Mouse (Mus musculus) gastrocnemius, adult 8-10 months (tissue): ENCODE results near the gene Trio. TPM values are rescaled to one million over a fixed set of nuclear protein-coding genes. Genes with fewer than 3 reads are reported as not detected.
A peak's percentile ranks its signal among the peaks of the same experiment; 100 is the strongest.

ENCODE experiments used
- DNase-seq, 2 experiments: peaks; one replicate each; pipeline ENCODE4 v3.0.0; 2022; ENCODE audit warnings: low spot score in 2 of 2
- total RNA-seq, 4 experiments: library from RNA; stranded (reverse); gene quantifications; 2 replicates each; pipeline ENCODE4 v1.2.4; 2022

Trio gene
- total RNA-seq, 4 experiments from 2014 or later = 24.6 to 29.0 (median 27.1) TPM

DNA sequence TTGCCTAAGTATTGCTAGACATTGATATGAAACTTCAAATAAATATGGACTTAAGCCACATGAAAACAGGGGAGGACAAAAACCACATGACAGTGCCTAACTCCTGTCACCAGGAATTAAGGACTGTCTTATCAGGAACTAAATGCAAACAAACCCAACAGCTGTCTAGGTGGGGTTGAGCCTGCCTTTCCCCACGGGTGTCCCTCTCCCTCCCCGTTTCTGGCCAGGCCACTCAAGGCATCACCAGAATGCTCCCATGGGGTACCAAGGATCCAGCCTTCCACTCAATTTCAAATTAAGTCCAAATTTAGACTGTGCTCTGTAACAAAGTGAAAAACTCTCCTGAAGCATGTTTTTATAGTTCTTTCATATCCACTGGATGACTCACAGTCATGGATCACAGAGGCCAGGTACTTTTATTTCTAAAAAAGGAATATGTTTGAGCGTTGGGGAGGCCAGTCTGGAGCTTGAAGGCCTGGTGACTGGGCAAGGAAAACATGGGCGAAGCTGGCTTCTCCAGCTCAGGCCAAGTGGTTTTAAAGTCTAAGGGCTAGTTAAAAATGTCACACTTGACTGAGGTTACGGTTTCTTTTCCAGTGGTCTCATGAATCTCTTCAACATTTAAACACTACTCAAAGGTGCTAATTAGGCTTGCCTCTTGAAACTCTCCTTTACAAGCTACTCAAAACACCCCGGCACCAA is 33.6 kb downstream of the Trio start:
- no peak for DNase-seq

GRCm38 (mm10) chr15:27991066-27991701 is 34.5 kb downstream of the Trio start:
- no peak for DNase-seq

DNA sequence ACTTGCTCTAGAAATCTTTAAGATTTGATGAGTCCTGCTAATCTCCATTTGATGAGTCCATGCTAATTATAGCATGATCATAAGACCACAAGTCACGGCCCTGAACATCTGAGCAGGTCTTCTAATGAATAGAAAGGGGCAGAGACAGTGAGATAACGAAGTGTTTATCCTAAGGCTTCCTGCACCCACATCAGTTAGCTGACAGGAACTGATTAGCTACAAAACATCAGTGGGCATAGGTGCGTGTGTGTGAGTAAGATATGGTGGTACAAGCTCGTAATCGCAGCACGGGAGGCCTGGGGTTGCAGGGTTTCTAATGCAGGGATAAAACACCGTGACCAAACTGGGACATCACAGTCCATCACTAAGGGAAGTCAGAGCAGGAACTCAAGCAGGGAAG is 37.7 kb downstream of the Trio start:
- DNase-seq = no peak

DNA sequence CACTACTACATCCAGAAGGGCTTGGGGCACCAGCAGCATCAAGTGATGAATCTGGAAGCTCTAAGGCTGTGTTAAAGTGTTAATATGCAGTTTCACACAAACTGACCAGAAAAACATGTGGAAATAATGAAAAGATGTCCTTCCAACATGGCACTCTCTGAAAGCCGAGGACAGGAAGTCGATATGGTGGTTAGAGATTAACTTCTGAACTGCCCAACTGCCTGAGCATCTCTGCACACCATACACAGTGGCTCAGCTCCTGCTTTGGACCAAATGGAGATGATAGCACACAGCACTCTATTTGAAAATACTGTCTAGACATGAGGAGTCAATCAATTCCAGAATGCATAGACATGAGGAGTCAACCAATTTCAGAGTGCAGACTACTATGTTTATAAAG is 40.8 kb downstream of the Trio start:
- no peak for DNase-seq

DNA sequence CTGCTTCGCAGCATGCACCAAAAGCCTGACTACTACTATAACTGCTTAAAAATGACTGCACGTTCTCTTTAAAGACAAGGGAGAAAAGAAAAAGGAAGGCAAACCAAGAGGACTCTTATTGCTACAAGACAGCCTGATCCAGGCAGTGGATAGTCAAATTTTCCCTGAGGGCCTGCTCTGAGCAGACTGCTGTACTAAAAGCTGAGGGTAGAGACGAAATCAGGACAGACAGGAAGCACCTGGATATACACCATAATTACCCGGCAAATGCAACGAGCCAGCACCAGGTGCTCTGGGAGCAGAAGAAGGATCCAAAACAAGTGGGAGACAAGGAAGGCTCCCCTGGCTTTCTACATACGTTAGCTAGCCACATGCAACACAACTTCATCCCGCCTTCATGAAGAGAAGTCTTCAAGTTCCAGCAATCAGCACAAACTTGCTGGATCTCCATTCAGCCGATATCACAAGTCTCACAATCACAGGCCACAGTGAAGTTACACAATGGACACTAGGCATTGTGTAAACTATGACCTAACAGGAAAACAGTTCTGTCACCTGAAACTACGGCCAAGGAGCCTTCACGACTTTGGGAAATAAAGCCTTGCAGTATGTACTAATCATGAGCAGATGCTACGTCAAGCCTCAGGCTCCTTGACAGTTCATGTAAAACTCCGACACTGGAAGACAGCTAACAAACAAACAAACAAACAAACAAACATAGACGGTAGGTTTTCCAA is 43.7 kb downstream of the Trio start:
- no peak for DNase-seq

DNA sequence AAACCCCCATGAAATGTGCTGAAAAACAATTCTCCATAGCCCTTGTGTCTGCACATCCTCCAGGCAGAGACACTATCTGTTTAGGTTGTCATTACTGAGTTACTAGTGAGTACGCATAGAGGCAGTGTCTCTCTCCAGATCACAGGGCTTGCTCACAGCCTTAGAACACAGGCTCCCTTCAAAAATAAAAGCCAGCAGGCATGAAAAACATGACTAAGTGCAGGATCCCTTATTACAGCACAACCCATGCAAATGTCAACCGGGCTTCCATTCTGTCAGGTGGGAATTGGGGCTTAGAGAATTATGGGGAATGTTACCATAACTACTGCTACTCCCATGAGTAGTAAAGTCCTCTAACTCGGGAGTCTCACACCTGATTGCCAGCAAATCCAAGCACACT is 44.4 kb downstream of the Trio start:
- no peak for DNase-seq

DNA sequence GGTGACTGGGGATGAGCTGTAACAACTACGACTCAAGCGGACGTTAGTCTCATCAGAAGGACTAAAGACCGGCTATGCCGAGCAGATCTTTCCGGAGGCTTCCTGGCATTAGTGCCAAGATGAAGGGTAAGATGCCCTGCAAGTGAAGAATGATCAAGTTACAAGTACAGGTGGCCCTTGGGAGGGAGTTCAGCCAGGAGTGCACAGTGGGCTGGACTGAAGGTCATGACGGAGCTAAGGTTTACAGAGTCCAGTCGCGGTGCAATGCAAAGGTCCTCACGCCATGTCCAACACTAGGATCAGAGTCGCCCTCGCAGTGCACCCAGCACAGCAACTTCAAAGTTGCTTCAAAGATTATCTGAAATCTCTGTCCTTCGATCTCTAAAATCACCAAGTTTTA is 45.2 kb downstream of the Trio start:
- peak in 1 of 2 experiments; percentile 16 for DNase-seq

DNA sequence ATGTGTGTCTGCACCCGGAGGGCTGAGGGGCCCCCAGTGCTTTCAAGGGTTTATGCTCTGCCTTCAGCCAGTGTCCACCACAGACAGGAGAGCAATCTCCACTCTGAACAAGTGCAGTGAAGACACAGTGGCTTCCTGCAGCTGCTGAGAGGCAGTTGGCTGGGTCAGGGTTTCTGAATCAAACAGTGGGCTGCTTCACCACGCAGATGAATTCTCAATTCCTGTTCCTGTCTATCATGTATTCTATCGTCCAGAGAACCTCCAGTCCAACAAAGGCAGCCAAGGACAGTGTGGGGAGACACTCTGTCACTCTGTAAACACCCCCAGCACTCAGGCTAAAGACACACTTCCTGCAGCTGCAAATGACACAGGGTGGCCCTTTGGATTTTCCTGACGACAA is 48.7 kb downstream of the Trio start:
- DNase-seq = no peak

DNA sequence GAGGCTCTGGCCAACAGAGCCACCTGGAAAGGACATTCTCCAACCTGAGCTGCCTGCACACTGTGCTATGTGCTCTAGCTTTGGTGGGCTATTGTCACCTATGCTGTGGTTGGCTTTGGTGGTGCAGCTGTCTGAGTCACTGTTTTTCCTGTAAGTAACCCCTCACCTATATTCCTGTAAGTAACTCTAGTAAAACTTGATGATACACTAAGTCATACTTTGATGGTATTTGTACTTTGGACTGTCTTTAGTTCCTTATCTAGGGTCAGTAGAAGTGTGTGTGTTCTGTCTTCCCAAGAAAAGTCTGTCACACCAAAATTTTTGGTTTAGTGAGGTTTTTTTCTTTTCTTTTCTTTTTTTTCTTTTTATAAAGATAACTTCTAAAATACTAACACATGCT is 49.3 kb downstream of the Trio start:
- no peak for DNase-seq

GRCm38 (mm10) chr15:27974637-27975036 is 51.0 kb downstream of the Trio start:
- DNase-seq = no peak

DNA sequence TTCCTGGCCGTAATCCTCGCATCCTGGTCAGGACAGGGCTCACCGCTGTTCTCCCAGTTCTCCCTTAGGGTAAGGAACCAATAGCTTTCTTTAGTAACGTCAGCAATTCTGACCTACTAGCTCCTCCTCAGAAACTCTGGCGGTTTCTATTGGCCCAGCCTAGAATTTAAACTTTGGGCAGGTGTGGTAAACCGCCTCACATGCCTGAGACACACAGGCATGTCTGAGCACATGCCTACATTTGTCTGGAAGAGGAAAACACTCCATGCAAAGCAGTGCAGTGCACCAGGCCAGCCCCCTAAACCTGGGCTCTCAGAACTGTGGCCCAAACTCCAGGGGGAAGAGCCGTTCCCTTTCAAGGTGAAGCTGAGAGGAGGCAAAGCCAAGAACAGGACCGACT is 57.5 kb downstream of the Trio start:
- DNase-seq = no peak

GRCm38 (mm10) chr15:27967128-27967876 is 58.3 kb downstream of the Trio start:
- DNase-seq = no peak

GRCm38 (mm10) chr15:27964877-27965276 is 60.8 kb downstream of the Trio start:
- DNase-seq = no peak

- DNase-seq = no peak
These were observed 62.1 kb downstream of the Trio start for GRCm38 (mm10) chr15:27963506-27963905.

GRCm38 (mm10) chr15:27960642-27961041 is 65.0 kb downstream of the Trio start:
- no peak for DNase-seq

- DNase-seq = no peak
These were observed 67.8 kb downstream of the Trio start for GRCm38 (mm10) chr15:27957867-27958266.

GRCm38 (mm10) chr15:27955614-27956013 is 70.0 kb downstream of the Trio start:
- DNase-seq = no peak

GRCm38 (mm10) chr15:27954356-27954755 is 71.3 kb downstream of the Trio start:
- DNase-seq = no peak

DNA sequence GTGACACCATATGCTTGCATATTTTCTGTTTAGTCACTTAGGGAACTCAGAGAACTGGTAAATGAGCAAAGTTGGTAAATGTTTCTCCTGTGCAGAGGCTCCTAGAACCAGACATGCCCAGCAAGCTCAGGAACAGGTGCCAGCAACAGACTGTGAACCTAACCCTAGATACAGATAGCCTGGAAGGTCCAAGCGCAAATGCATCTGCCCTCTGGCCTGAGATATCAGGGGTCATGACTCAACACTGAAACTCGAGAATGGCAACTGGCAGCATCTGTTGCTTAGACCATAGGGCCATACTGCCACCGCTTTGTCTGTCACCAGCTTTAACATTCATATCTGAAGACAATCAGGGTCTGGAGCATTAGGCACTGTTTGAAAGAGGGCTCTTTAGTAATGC is 72.1 kb downstream of the Trio start:
- no peak for DNase-seq

- no peak for DNase-seq
These were observed 74.5 kb downstream of the Trio start for GRCm38 (mm10) chr15:27951195-27951594.

DNA sequence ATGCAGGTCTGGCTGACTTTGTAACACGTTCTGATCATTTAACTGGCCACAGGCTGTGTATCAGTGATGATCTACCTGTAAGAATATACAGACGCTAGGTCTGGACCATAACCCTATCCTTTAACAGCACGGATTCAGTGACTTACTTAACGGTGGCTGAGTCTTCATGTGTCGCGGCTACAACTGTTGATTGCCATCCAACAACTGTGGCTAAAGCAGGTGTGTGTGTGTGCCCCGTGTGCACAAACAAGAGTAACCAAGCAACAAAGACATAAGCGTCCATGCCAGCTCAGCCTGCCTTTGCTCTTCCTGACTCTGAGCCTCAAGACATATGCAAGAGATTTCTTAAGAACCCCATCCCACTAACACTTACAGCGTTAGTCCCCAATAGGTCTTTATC is 76.5 kb downstream of the Trio start:
- DNase-seq = no peak

DNA sequence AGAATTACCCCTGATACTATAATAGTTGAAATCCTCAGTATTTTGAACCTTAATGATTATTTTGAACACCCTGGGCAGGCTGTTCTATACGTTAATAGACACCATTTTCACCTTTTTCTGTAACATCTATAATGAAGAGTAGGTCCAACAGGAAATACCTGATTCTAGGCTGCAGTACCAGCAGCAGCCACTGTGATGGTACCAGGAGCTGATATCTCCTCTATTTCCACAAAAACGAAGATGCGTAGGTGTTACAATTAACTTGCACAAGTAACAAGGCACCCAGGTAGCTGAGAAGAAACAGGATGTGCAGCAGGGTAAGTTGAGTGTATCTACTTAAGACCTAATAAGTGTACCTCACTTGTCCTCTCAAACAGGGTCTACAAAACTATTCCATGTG is 77.8 kb downstream of the Trio start:
- no peak for DNase-seq
